Mouse (Mus musculus) ES-Bruce4 (cell line): ENCODE results near the gene Ugt1a2.

Experiments
- CTCF ChIP-seq: IDR thresholded peaks from one replicate; pipeline ENCODE4 v1.8.1; 2011; ENCODE audit warnings: low read depth, low read length
- EP300 ChIP-seq: IDR thresholded peaks from 2 replicates; pipeline ENCODE4 v1.6.1; 2011; ENCODE audit warnings: low read depth, low read length; ENCODE audit not compliant: insufficient read depth
- POLR2A ChIP-seq: IDR thresholded peaks from one replicate; pipeline ENCODE4 v1.8.1; 2011; ENCODE audit warnings: low read length; ENCODE audit not compliant: insufficient read depth

DNA sequence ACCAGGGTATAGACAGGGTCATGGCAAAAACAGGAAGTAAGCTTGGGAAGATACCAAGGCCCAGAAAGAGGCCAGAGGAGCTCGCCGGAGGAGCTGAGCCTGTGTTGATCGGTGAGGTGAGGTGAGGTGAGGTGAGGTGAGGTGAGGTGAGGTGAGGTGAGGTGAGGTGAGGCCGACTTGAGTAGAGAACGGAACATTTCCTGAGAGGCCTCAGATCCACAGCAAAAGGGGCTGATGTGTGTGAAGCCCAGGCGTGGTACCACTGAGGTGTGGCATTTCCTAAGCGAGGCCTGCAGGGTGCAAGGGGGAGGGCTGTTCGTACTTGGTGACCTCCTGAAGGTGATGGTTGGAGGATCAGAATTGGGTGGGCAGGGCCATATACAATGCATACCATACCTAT, 52.7 kb downstream of the Ugt1a2 start:
- TF ChIP-seq CTCF (no peak), POLR2A (no peak), EP300 (no peak)
